ENCODE assay signal across 17 mouse cellular contexts in the genomic region with DNA sequence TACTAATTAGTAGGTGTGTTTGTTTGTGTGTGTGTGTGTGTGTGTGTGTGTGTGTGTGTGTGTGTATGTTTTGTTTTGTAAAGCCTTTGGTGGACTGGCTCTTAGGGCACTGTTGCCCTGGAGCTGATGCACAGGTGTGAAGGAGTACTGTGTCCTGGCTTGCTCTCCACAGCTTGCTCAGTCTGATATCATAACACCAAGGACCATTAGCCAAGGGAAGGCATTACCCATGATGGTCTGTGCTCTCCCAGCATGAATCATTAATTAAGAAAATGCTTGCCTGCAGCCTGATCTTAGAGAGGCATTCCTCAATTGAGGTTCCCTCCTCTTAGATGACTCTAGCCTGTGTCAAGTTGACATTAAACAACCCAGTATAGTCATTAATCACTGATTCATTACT. TPM values are rescaled to one million over a fixed set of nuclear protein-coding genes. Genes with fewer than 3 reads are reported as not detected.
DNase-seq lines count a peak whose midpoint lies in the region; ATAC-seq and TF ChIP-seq lines count a peak whose summit lies in the region.
"Had no signal": no experiment of that assay in that cellular context is flagged by ENCODE, and none has a peak within 500 bp of the region (broad histone marks: within the 10 kb centered on the region; RNA-seq: fewer than 3 reads in every experiment).

No protein-coding gene starts in this region.

- H3K4me1 ChIP-seq in kidney, embryonic 14.5 days (ENCODE audit: control insufficient read depth, insufficient read depth, low read length): no peaks in the 10 kb centered on the region
- peaks cover 16% of the 10 kb centered on the region; the same call in 1 of the 2 replicates for H3K4me1 ChIP-seq in limb, embryonic 10.5 days
- H3K4me1 ChIP-seq: embryonic facial prominence, embryonic 12.5 days; forebrain, embryonic 15.5 days; heart, embryonic 13.5 days; hindbrain, embryonic 15.5 days had no signal

- no peaks in the 10 kb centered on the region for H3K27me3 ChIP-seq in kidney, embryonic 14.5 days (ENCODE audit: control insufficient read depth, insufficient read depth, low read length)
- no peaks in the 10 kb centered on the region for H3K27me3 ChIP-seq in Patski
- no peaks in the 10 kb centered on the region for H3K27me3 ChIP-seq in limb, embryonic 10.5 days (ENCODE audit: low read depth, poor library complexity, severe bottlenecking)
- H3K27me3 ChIP-seq: embryonic facial prominence, embryonic 12.5 days; forebrain, embryonic 15.5 days; heart, embryonic 13.5 days; hindbrain, embryonic 15.5 days had no signal

- H3K4me2 ChIP-seq in kidney, embryonic 14.5 days (replicated peaks; ENCODE audit: low read depth, low read length): no peak overlapping the region
- H3K4me2 ChIP-seq: embryonic facial prominence, embryonic 12.5 days; forebrain, embryonic 15.5 days; heart, embryonic 13.5 days; hindbrain, embryonic 15.5 days had no signal

- ATAC-seq in kidney, embryonic 14.5 days (ENCODE audit: low FRiP score, low TSS enrichment): peak; percentile 64; the same call in 1 of the 2 replicates
- peak; percentile 54 for ATAC-seq in Patski
- ATAC-seq in frontal cortex, adult (ENCODE audit: low TSS enrichment): no peak
- ATAC-seq: forebrain, embryonic 15.5 days had no signal

- H3K36me3 ChIP-seq in kidney, embryonic 14.5 days (ENCODE audit: control insufficient read depth, insufficient read depth, low read length): no peaks in the 10 kb centered on the region
- H3K36me3 ChIP-seq in limb, embryonic 10.5 days: no peaks in the 10 kb centered on the region
- H3K36me3 ChIP-seq: embryonic facial prominence, embryonic 12.5 days; forebrain, embryonic 15.5 days; heart, embryonic 13.5 days; hindbrain, embryonic 15.5 days had no signal

- POLR2A ChIA-PET in Patski (lab: Charles Lee): no interaction called here

- DNase-seq in kidney, adult 9 months: no peak
- DNase-seq in retina, embryonic 14.5 days (ENCODE audit: low spot score): peak; percentile 12
- DNase-seq in retina, postnatal 1 day: no peak
- no peak for DNase-seq in Patski (ENCODE audit: low read depth, low spot score)
- no peak for DNase-seq in limb, embryonic 10.5 days (ENCODE audit: low spot score)
- DNase-seq: adrenal gland, adult 2 months; adrenal gland, postnatal 25 days; cerebellum, adult 8-10 months; cerebellum, postnatal 14 days; gastrocnemius, postnatal 14 days; heart, postnatal 36 days had no signal

- no peak overlapping the region for H3K9ac ChIP-seq in kidney, embryonic 14.5 days (ENCODE audit: low read depth, low read length)
- H3K9ac ChIP-seq: embryonic facial prominence, embryonic 12.5 days; forebrain, embryonic 15.5 days; heart, embryonic 13.5 days; hindbrain, embryonic 15.5 days had no signal

- no peak overlapping the region for H3K4me3 ChIP-seq in kidney, embryonic 14.5 days (ENCODE audit: low read length)
- H3K4me3 ChIP-seq in limb, embryonic 10.5 days: no peak overlapping the region
- H3K4me3 ChIP-seq: embryonic facial prominence, embryonic 12.5 days; forebrain, embryonic 15.5 days; heart, embryonic 13.5 days; hindbrain, embryonic 15.5 days had no signal

- in situ Hi-C loops in Patski (cut with MboI; ENCODE audit: low pct_unique_long_range_greater_than_20kb): no loop called here

- no peak overlapping the region for H3K27ac ChIP-seq in kidney, embryonic 14.5 days (ENCODE audit: low read depth, low read length)
- H3K27ac ChIP-seq in limb, embryonic 10.5 days: no peak overlapping the region
- H3K27ac ChIP-seq: embryonic facial prominence, embryonic 12.5 days; forebrain, embryonic 15.5 days; heart, embryonic 13.5 days; hindbrain, embryonic 15.5 days had no signal

- H3K9me3 ChIP-seq in kidney, embryonic 14.5 days (ENCODE audit: control insufficient read depth, low read length): no peaks in the 10 kb centered on the region
- no peaks in the 10 kb centered on the region for H3K9me3 ChIP-seq in limb, embryonic 10.5 days (replicated peaks)
- H3K9me3 ChIP-seq: embryonic facial prominence, embryonic 12.5 days; forebrain, embryonic 15.5 days; heart, embryonic 13.5 days; hindbrain, embryonic 15.5 days had no signal

- no peak for TF ChIP-seq CTCF in Patski (IDR thresholded peaks at IDR 0.05)

- CTCF ChIA-PET in Patski (lab: Charles Lee): no interaction called here

RNA-seq across cellular contexts. Expression of gene Spry2, which starts 54.7 kb away (rescaled TPM):
- 56.3 and 77.5 TPM in 2 replicates for polyA plus RNA-seq in kidney, embryonic 14.5 days (2014; fragmentation: Nextera tagmentation; extraction: Ambion mirVana)
- polyA plus RNA-seq in Patski (2021): 42.2 TPM
- 36.2 and 43.4 TPM in 2 replicates for polyA plus RNA-seq in limb, embryonic 10.5 days (2016; fragmentation: Nextera tagmentation; extraction: Ambion mirVana)
